ENCODE assay signal across 9 mouse cellular contexts in genomic region chr7:28766910-28767309, GRCm38 (mm10). TPM values are rescaled to one million over a fixed set of nuclear protein-coding genes. Genes with fewer than 3 reads are reported as not detected.
DNase-seq lines count a peak whose midpoint lies in the region; ATAC-seq and TF ChIP-seq lines count a peak whose summit lies in the region.
"Had no signal": no experiment of that assay in that cellular context is flagged by ENCODE, and none has a peak within 500 bp of the region (broad histone marks: within the 10 kb centered on the region; RNA-seq: fewer than 3 reads in every experiment).

No protein-coding gene starts in this region.

- no peak for ATAC-seq in heart, embryonic 12.5 days (ENCODE audit: insufficient number of reproducible peaks, low FRiP score)
- ATAC-seq in liver, embryonic 13.5 days (ENCODE audit: low read depth): no peak

- no peak for TF ChIP-seq RAD21 in CH12.LX (IDR thresholded peaks at IDR 0.05; ENCODE audit: low read depth, low read length)

- intact Hi-C loops in heart, postnatal 14 days (cut with DNase I): no loop called here

- H3K9ac ChIP-seq in heart, embryonic 12.5 days: peak overlapping the region; percentile 80
- peak overlapping the region; percentile 84 for H3K9ac ChIP-seq in CH12.LX (ENCODE audit: insufficient read depth, low read depth)
- peak overlapping the region; percentile 75 for H3K9ac ChIP-seq in liver, embryonic 13.5 days

- H3K79me2 ChIP-seq in CH12.LX (replicated peaks; ENCODE audit: control insufficient read depth, extremely low read depth, insufficient read depth, poor library complexity, severe bottlenecking): peaks cover 34% of the 10 kb centered on the region

- no peaks in the 10 kb centered on the region for H3K9me3 ChIP-seq in heart, embryonic 12.5 days (replicated peaks)
- no peaks in the 10 kb centered on the region for H3K9me3 ChIP-seq in CH12.LX (replicated peaks; ENCODE audit: low read length)
- H3K9me3 ChIP-seq in forebrain, embryonic 10.5 days: no peaks in the 10 kb centered on the region
- H3K9me3 ChIP-seq in liver, embryonic 13.5 days (replicated peaks): no peaks in the 10 kb centered on the region

- in situ Hi-C loops in CH12.LX (cut with MboI; ENCODE audit: low pct_ligation_motif_present, low pct_unique_long_range_greater_than_20kb, low sequenced_read_pairs): no loop called here

- 7% methylated on average over 14 of the region's 14 CpGs for WGBS in heart, embryonic 12.5 days
- WGBS in forebrain, embryonic 10.5 days: 9% methylated on average over 14 of the region's 14 CpGs
- WGBS in liver, embryonic 13.5 days (ENCODE audit: insufficient replicate concordance): 7% methylated on average over 14 of the region's 14 CpGs

- no peak for DNase-seq in heart, postnatal 14 days
- no peak for DNase-seq in CH12.LX (ENCODE audit: extremely low read depth)
- no peak for DNase-seq in forebrain, embryonic 10.5 days (ENCODE audit: extremely low spot score, low spot score)
- DNase-seq in liver, embryonic 13.5 days: no peak
- no peak for DNase-seq in urinary bladder, postnatal 4 days (ENCODE audit: low spot score in 2 of 2)
- DNase-seq in layer of hippocampus, postnatal 36 days: no peak
- DNase-seq in frontal cortex, adult 2 months (ENCODE audit: extremely low spot score in 1 of 2, low spot score in 1 of 2): no peak

- TF ChIP-seq EP300 in CH12.LX (IDR thresholded peaks at IDR 0.05; ENCODE audit: low read length): no peak

- TF ChIP-seq CTCF in CH12.LX (conservative IDR thresholded peaks at IDR 0.05 in 1 of 2, IDR thresholded peaks at IDR 0.05 in 1 of 2; ENCODE audit: low read depth in 2 of 2, low read length in 2 of 2): no peak

- no peaks in the 10 kb centered on the region for H3K27me3 ChIP-seq in heart, embryonic 12.5 days (replicated peaks)
- no peaks in the 10 kb centered on the region for H3K27me3 ChIP-seq in CH12.LX (replicated peaks)
- no peaks in the 10 kb centered on the region for H3K27me3 ChIP-seq in forebrain, embryonic 10.5 days (ENCODE audit: poor library complexity, severe bottlenecking)
- H3K27me3 ChIP-seq in liver, embryonic 13.5 days: no peaks in the 10 kb centered on the region

- peaks cover 10% of the 10 kb centered on the region; the same call in 1 of the 2 replicates for H3K36me3 ChIP-seq in heart, embryonic 12.5 days
- peaks cover 13 to 38% of the 10 kb centered on the region in 2 experiments for H3K36me3 ChIP-seq in CH12.LX (replicated peaks in 1 of 2; ENCODE audit: control insufficient read depth in 1 of 2, insufficient read depth in 1 of 2, low read length in 1 of 2)
- peaks cover 11% of the 10 kb centered on the region for H3K36me3 ChIP-seq in forebrain, embryonic 10.5 days (replicated peaks)
- H3K36me3 ChIP-seq in liver, embryonic 13.5 days: peaks cover 14% of the 10 kb centered on the region

- peak overlapping the region; percentile 68 for H3K4me2 ChIP-seq in heart, embryonic 12.5 days
- H3K4me2 ChIP-seq in CH12.LX (ENCODE audit: insufficient read depth, low read depth, poor library complexity, severe bottlenecking): peak overlapping the region; percentile 83
- peak overlapping the region; percentile 74 for H3K4me2 ChIP-seq in liver, embryonic 13.5 days

- H3K4me1 ChIP-seq in heart, embryonic 12.5 days (replicated peaks): peaks cover 21% of the 10 kb centered on the region
- peaks cover 14 to 40% of the 10 kb centered on the region in 2 experiments for H3K4me1 ChIP-seq in CH12.LX (ENCODE audit: control insufficient read depth in 1 of 2, insufficient read depth in 2 of 2)
- H3K4me1 ChIP-seq in forebrain, embryonic 10.5 days: peaks cover 32% of the 10 kb centered on the region
- H3K4me1 ChIP-seq in liver, embryonic 13.5 days (replicated peaks): peaks cover 60% of the 10 kb centered on the region

- dilution Hi-C loops in CH12.LX (cut with MboI; ENCODE audit: extremely low pct_ligation_motif_present, extremely low pct_unique_long_range_greater_than_20kb, low sequenced_read_pairs): no loop called here

- no peak overlapping the region for H3K27ac ChIP-seq in heart, embryonic 12.5 days (ENCODE audit: poor library complexity, severe bottlenecking)
- no peak overlapping the region for H3K27ac ChIP-seq in CH12.LX (ENCODE audit: insufficient read depth, low read depth)
- H3K27ac ChIP-seq in forebrain, embryonic 10.5 days: peak overlapping the region; percentile 84
- H3K27ac ChIP-seq in liver, embryonic 13.5 days: no peak overlapping the region

- H3K4me3 ChIP-seq in heart, embryonic 12.5 days: peak overlapping the region; percentile 79
- peak overlapping the region; percentile 72 to 88 (median 81) for H3K4me3 ChIP-seq in CH12.LX (replicated peaks in 1 of 3; ENCODE audit: low read depth in 2 of 3, low read length in 2 of 3, poor library complexity in 1 of 3)
- H3K4me3 ChIP-seq in forebrain, embryonic 10.5 days: peak overlapping the region; percentile 82
- H3K4me3 ChIP-seq in liver, embryonic 13.5 days (replicated peaks): peak overlapping the region; percentile 78

- TF ChIP-seq POLR2A in CH12.LX (IDR thresholded peaks at IDR 0.05; ENCODE audit: low read depth, low read length): no peak

TF ChIP-seq in CH12.LX, 34 proteins besides CTCF, POLR2A, EP300 and RAD21 (continues in another document):
- TF ChIP-seq USF2 (conservative IDR thresholded peaks at IDR 0.05; ENCODE audit: low read depth, low read length) (no peak), GABPA (IDR thresholded peaks at IDR 0.05; ENCODE audit: insufficient replicate concordance, low read depth, low read length) (no peak), SIN3A (IDR thresholded peaks at IDR 0.05; ENCODE audit: low read length) (no peak), BHLHE40 (IDR thresholded peaks at IDR 0.05; ENCODE audit: low read depth, low read length) (no peak), TBP (conservative IDR thresholded peaks at IDR 0.05; ENCODE audit: low read depth, low read length) (no peak), ELF1 (IDR thresholded peaks at IDR 0.05; ENCODE audit: low read depth, low read length) (no peak), UBTF (IDR thresholded peaks at IDR 0.05; ENCODE audit: low read depth, low read length) (no peak), KAT2A (IDR thresholded peaks at IDR 0.05; ENCODE audit: insufficient replicate concordance, low read length) (no peak), MAX (IDR thresholded peaks at IDR 0.05; ENCODE audit: low read length) (no peak), JUND (conservative IDR thresholded peaks at IDR 0.05; ENCODE audit: low read depth, low read length) (no peak), JUN (IDR thresholded peaks at IDR 0.05; ENCODE audit: insufficient read depth, low read depth, low read length) (no peak)

RNA-seq across cellular contexts. Expression of gene Sirt2, which starts 0.4 kb away (rescaled TPM):
- 46.6 and 49.0 TPM in 2 replicates for polyA plus RNA-seq in heart, embryonic 12.5 days (2016; fragmentation: Nextera tagmentation; extraction: Ambion mirVana)
- total RNA-seq in heart, postnatal 14 days (2021): 10 to 100 TPM; 71.6 to 75.1 TPM
- 66.2 and 68.3 TPM in 2 replicates for total RNA-seq in CH12.LX (2012; rRNA removed)
- total RNA-seq in CH12.LX (2014; rRNA removed): 36.0 and 40.9 TPM in 2 replicates
- 124 and 128 TPM in 2 replicates for polyA plus RNA-seq in CH12.LX (2012; ENCODE audit: insufficient read length, low read depth)
- 60.8 and 63.5 TPM in 2 replicates for polyA plus RNA-seq in forebrain, embryonic 10.5 days (2016; fragmentation: Nextera tagmentation; extraction: Ambion mirVana)
- polyA plus RNA-seq in liver, embryonic 13.5 days (2015; fragmentation: Nextera tagmentation; extraction: Ambion mirVana): 25.1 and 28.4 TPM in 2 replicates
- 100 to 1,000 TPM; 156 to 162 TPM for total RNA-seq in layer of hippocampus, postnatal 36 days (2021)
- 206 and 223 TPM in 2 replicates for polyA plus RNA-seq in frontal cortex, adult 2 months (2012; rRNA removed)

RNA-seq across cellular contexts. Expression of gene Nfkbib, which starts 0.4 kb away (rescaled TPM):
- 30.0 and 32.1 TPM in 2 replicates for polyA plus RNA-seq in heart, embryonic 12.5 days (2016; fragmentation: Nextera tagmentation; extraction: Ambion mirVana)
- total RNA-seq in heart, postnatal 14 days (2021): 10 to 100 TPM; 15.9 to 18.0 TPM
- total RNA-seq in CH12.LX (2012; rRNA removed): 59.3 and 62.8 TPM in 2 replicates
- total RNA-seq in CH12.LX (2014; rRNA removed): 24.6 and 30.5 TPM in 2 replicates
- polyA plus RNA-seq in CH12.LX (2012; ENCODE audit: insufficient read length, low read depth): 97.5 and 101 TPM in 2 replicates
- 56.6 and 57.6 TPM in 2 replicates for polyA plus RNA-seq in forebrain, embryonic 10.5 days (2016; fragmentation: Nextera tagmentation; extraction: Ambion mirVana)
- 37.0 and 37.1 TPM in 2 replicates for polyA plus RNA-seq in liver, embryonic 13.5 days (2015; fragmentation: Nextera tagmentation; extraction: Ambion mirVana)
- 10 to 100 TPM; 25.3 to 29.2 TPM for total RNA-seq in layer of hippocampus, postnatal 36 days (2021)
- polyA plus RNA-seq in frontal cortex, adult 2 months (2012; rRNA removed): 30.1 and 34.9 TPM in 2 replicates

RNA-seq across cellular contexts. Expression of gene Ccer2, which starts 10.9 kb away (rescaled TPM):
- not detected in 2 replicates for polyA plus RNA-seq in heart, embryonic 12.5 days (2016; fragmentation: Nextera tagmentation; extraction: Ambion mirVana)
- not detected for total RNA-seq in heart, postnatal 14 days (2021)
- total RNA-seq in CH12.LX (2012; rRNA removed): 0.17 TPM in 1 of 2 replicates, not detected in the other
- not detected in 2 replicates for total RNA-seq in CH12.LX (2014; rRNA removed)
- not detected in 2 replicates for polyA plus RNA-seq in CH12.LX (2012; ENCODE audit: insufficient read length, low read depth)
- not detected in 2 replicates for polyA plus RNA-seq in forebrain, embryonic 10.5 days (2016; fragmentation: Nextera tagmentation; extraction: Ambion mirVana)
- polyA plus RNA-seq in liver, embryonic 13.5 days (2015; fragmentation: Nextera tagmentation; extraction: Ambion mirVana): not detected in 2 replicates
- under 1 TPM; 0.38 to 0.45 TPM for total RNA-seq in layer of hippocampus, postnatal 36 days (2021)
- 2.2 TPM in 2 replicates for polyA plus RNA-seq in frontal cortex, adult 2 months (2012; rRNA removed)
- total RNA-seq: hematopoietic stem cell, adult 5-6 weeks had no signal

RNA-seq across cellular contexts. Expression of gene Rinl, which starts 21.9 kb away (rescaled TPM):
- polyA plus RNA-seq in heart, embryonic 12.5 days (2016; fragmentation: Nextera tagmentation; extraction: Ambion mirVana): 2.7 and 2.8 TPM in 2 replicates
- total RNA-seq in heart, postnatal 14 days (2021): 1 to 10 TPM; 2.2 to 4.0 TPM
- total RNA-seq in CH12.LX (2012; rRNA removed): 60.9 and 65.5 TPM in 2 replicates
- total RNA-seq in CH12.LX (2014; rRNA removed): 41.5 and 46.1 TPM in 2 replicates
- 60.6 and 61.8 TPM in 2 replicates for polyA plus RNA-seq in CH12.LX (2012; ENCODE audit: insufficient read length, low read depth)
- polyA plus RNA-seq in forebrain, embryonic 10.5 days (2016; fragmentation: Nextera tagmentation; extraction: Ambion mirVana): 3.4 and 3.8 TPM in 2 replicates
- polyA plus RNA-seq in liver, embryonic 13.5 days (2015; fragmentation: Nextera tagmentation; extraction: Ambion mirVana): 10.8 and 12.0 TPM in 2 replicates
- total RNA-seq in layer of hippocampus, postnatal 36 days (2021): 1 to 10 TPM; 2.5 TPM
- 1.7 and 2.4 TPM in 2 replicates for polyA plus RNA-seq in frontal cortex, adult 2 months (2012; rRNA removed)

RNA-seq across cellular contexts. Expression of gene Sars2, which starts 25.1 kb away (rescaled TPM):
- polyA plus RNA-seq in heart, embryonic 12.5 days (2016; fragmentation: Nextera tagmentation; extraction: Ambion mirVana): 23.2 and 27.3 TPM in 2 replicates
- total RNA-seq in heart, postnatal 14 days (2021): 10 to 100 TPM; 14.1 to 16.3 TPM
- total RNA-seq in CH12.LX (2012; rRNA removed) (16.7 and 17.1 TPM in 2 replicates), CH12.LX (2014; rRNA removed) (10.5 and 11.7 TPM in 2 replicates)
- 24.7 and 24.9 TPM in 2 replicates for polyA plus RNA-seq in CH12.LX (2012; ENCODE audit: insufficient read length, low read depth)
- polyA plus RNA-seq in forebrain, embryonic 10.5 days (2016; fragmentation: Nextera tagmentation; extraction: Ambion mirVana): 40.7 and 43.4 TPM in 2 replicates
- polyA plus RNA-seq in liver, embryonic 13.5 days (2015; fragmentation: Nextera tagmentation; extraction: Ambion mirVana): 16.3 and 17.0 TPM in 2 replicates
- total RNA-seq in layer of hippocampus, postnatal 36 days (2021): 10 to 100 TPM in 1 of 2 experiments, 1 to 10 TPM in 1; 9.9 to 11.6 TPM
- polyA plus RNA-seq in frontal cortex, adult 2 months (2012; rRNA removed): 15.4 and 18.0 TPM in 2 replicates
